14 mouse cellular contexts compared by ENCODE assay signal in genomic region chrX:103796961-103797360, GRCm38 (mm10).
"Had no signal": no experiment of that assay in that cellular context is flagged by ENCODE, and none has a peak within 500 bp of the region (broad histone marks: within the 10 kb centered on the region; RNA-seq: fewer than 3 reads in every experiment).

No protein-coding gene starts in this region.

- H3K27ac ChIP-seq: left cerebral cortex, adult 2 months; limb, embryonic 15.5 days; liver, embryonic 12.5 days; midbrain, embryonic 10.5 days; neural tube, embryonic 15.5 days had no signal

- H3K4me3 ChIP-seq: left cerebral cortex, adult 2 months; limb, embryonic 15.5 days; liver, embryonic 12.5 days; midbrain, embryonic 10.5 days; myocyte; neural tube, embryonic 15.5 days had no signal

- DNase-seq: kidney, postnatal 25 days; lung, embryonic 14.5 days; lung, postnatal 10 days; lung, postnatal 4 days; midbrain, embryonic 14.5 days; right cerebral cortex, adult 18-20 months; right cerebral cortex, postnatal 25 days; thymus, postnatal 36 days had no signal

- H3K4me1 ChIP-seq: limb, embryonic 15.5 days; liver, embryonic 12.5 days; midbrain, embryonic 10.5 days; neural tube, embryonic 15.5 days had no signal

- ATAC-seq: liver, embryonic 12.5 days had no signal
